Mouse (Mus musculus): ENCODE measurements around the gene Slc16a5. TPM values are rescaled to one million over a fixed set of nuclear protein-coding genes. Genes with fewer than 3 reads are reported as not detected.

Gene Slc16a5
- polyA plus RNA-seq, 1 experiment, result not detected

DNA sequence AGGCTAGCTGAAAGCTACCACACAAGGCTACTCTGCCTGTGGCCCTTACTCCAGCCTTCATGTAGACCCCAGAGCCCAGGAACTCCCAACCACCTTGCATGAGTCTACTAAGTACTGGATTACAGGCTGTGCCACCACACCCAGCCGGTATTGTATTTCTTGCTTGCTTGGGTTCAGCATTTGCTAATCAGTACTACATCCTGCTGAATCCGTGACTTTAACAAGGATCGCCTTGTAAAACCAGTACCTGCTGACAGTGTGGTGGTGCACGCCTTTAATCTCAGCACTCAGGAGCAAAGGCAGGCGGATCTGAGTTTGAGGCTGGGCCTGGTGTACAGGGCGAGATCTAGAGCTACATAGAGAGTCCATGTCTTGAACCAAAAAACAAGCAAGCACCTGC, 40.4 kb downstream of the Slc16a5 start:
- H3K36me3 ChIP-seq (replicated peaks; ENCODE audit: low read length), result peaks cover 78% of the 10 kb centered on the region
- TF ChIP-seq GATA1 (IDR thresholded peaks at IDR 0.05; ENCODE audit: borderline replicate concordance, low read length), result no peak
- TF ChIP-seq FLI1 (IDR thresholded peaks at IDR 0.05; ENCODE audit: low read length), result no peak
- no peaks in the 10 kb centered on the region for H3K9me3 ChIP-seq
- no peaks in the 10 kb centered on the region for H3K27me3 ChIP-seq (replicated peaks)
- no peak overlapping the region for H3K4me3 ChIP-seq (replicated peaks)
- H3K4me1 ChIP-seq, result peaks cover 62% of the 10 kb centered on the region

DNA sequence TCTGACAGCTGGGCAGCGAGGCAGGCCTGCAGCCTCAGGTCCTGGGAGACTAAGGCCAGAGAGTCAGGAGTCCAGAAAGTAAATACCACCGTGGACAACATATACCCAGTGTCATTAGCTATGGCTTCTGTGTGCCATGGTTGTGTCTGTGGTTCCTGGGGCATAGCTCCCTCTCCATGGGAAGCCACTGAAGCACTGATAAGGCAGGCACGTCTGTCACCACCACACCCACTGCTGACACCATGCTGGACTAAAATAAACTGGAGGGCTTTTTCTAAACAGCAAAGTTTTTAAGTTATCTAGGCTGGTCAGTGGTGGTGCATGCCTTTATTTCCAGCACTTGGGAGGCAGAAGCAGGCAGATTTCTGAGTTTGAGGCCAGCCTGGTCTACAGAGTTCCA, 44.3 kb downstream of the Slc16a5 start:
- Histone ChIP-seq H3K4me3 (replicated peaks) (peak overlapping the region; percentile 86), H3K4me1 (peaks cover 88% of the 10 kb centered on the region), H3K27me3 (replicated peaks) (no peaks in the 10 kb centered on the region), H3K36me3 (replicated peaks; ENCODE audit: low read length) (peaks cover 43% of the 10 kb centered on the region), H3K9me3 (no peaks in the 10 kb centered on the region)
- no peak for TF ChIP-seq FLI1 (IDR thresholded peaks at IDR 0.05; ENCODE audit: low read length)
- peak; percentile 41; the same call in 1 of the 3 replicates for TF ChIP-seq GATA1 (IDR thresholded peaks at IDR 0.05; ENCODE audit: borderline replicate concordance, low read length)

DNA sequence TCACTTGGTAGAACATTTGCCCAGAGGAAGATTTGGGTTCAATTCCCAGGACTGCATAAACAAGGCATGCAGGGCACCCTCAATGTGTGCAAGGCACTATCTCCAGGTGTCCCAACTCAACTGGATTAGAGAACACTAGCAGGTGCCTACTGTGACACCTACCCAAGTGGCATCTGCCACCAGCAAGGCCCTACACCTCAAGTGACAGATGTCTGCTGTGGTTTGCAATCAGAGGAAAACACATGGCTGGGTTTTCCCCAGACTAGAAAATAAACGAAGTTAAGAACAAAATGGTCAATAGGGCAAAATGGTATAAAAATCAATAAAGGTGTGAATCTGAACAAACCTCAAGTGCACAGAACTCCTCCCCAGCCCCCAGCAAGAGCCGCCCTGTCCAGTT, 45.8 kb downstream of the Slc16a5 start:
- no peaks in the 10 kb centered on the region for H3K27me3 ChIP-seq (replicated peaks)
- peaks cover 91% of the 10 kb centered on the region for H3K4me1 ChIP-seq
- H3K9me3 ChIP-seq, result no peaks in the 10 kb centered on the region
- H3K4me3 ChIP-seq (replicated peaks), result peak overlapping the region; percentile 88
- H3K36me3 ChIP-seq (replicated peaks; ENCODE audit: low read length), result peaks cover 30% of the 10 kb centered on the region
- no peak for TF ChIP-seq GATA1 (IDR thresholded peaks at IDR 0.05; ENCODE audit: borderline replicate concordance, low read length)
- TF ChIP-seq FLI1 (IDR thresholded peaks at IDR 0.05; ENCODE audit: low read length), result no peak

GRCm38 (mm10) chr11:115509773-115510506, 47.7 kb downstream of the Slc16a5 start:
- no peak for TF ChIP-seq GATA1 (IDR thresholded peaks at IDR 0.05; ENCODE audit: borderline replicate concordance, low read length)
- no peak for TF ChIP-seq FLI1 (IDR thresholded peaks at IDR 0.05; ENCODE audit: low read length)
- H3K9me3 ChIP-seq, result no peaks in the 10 kb centered on the region
- peak overlapping the region; percentile 97 for H3K4me3 ChIP-seq (replicated peaks)
- peaks cover 14% of the 10 kb centered on the region for H3K36me3 ChIP-seq (replicated peaks; ENCODE audit: low read length)
- peaks cover 76% of the 10 kb centered on the region for H3K4me1 ChIP-seq
- no peaks in the 10 kb centered on the region for H3K27me3 ChIP-seq (replicated peaks)

DNA sequence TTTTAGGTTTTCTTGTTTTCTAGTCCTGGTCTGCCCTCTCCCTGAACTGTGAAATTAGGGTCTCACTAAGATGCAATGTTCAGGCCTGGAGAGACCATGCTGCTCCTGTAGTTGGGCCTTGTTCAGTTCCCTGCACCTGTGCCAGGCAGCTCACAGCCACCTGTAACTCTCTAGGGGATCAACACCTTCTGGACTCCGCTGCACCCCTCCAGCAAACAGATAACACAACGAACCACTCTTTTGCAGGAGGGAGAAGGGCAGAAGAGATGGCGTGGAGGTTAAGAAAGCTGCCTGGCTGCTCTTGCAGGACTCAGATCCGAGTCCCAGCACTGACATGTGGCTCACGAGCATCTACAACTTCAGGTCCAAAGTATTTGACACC, 48.2 kb downstream of the Slc16a5 start:
- Histone ChIP-seq H3K4me1 (peaks cover 75% of the 10 kb centered on the region), H3K4me3 (replicated peaks) (peak overlapping the region; percentile 97), H3K36me3 (replicated peaks; ENCODE audit: low read length) (peaks cover 8% of the 10 kb centered on the region), H3K27me3 (replicated peaks) (no peaks in the 10 kb centered on the region), H3K9me3 (no peaks in the 10 kb centered on the region)
- TF ChIP-seq FLI1 (IDR thresholded peaks at IDR 0.05; ENCODE audit: low read length) (no peak), GATA1 (IDR thresholded peaks at IDR 0.05; ENCODE audit: borderline replicate concordance, low read length) (no peak)

DNA sequence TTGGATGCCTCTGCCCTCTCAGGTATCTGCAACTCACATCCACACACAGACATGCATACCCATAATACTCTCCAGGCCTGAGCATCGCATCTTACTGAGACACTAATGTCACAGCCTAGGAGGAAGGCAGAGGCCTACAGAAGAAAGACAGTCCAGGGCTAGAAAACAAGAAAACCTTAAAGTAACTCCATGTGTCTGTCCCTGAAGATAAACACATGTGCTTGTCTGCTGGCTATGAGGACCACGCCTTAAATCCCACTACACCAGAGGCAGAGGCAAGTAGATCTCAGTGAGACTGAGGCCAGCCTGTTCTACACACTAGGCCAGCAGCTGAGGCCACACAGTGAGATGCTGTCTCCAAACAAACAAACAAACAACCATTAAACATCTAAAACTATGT, 48.8 kb downstream of the Slc16a5 start:
- Histone ChIP-seq H3K4me1 (peaks cover 72% of the 10 kb centered on the region), H3K36me3 (replicated peaks; ENCODE audit: low read length) (peaks cover 8% of the 10 kb centered on the region), H3K27me3 (replicated peaks) (no peaks in the 10 kb centered on the region), H3K4me3 (replicated peaks) (peak overlapping the region; percentile 97), H3K9me3 (no peaks in the 10 kb centered on the region)
- no peak for TF ChIP-seq FLI1 (IDR thresholded peaks at IDR 0.05; ENCODE audit: low read length)
- TF ChIP-seq GATA1 (IDR thresholded peaks at IDR 0.05; ENCODE audit: borderline replicate concordance, low read length), result no peak

DNA sequence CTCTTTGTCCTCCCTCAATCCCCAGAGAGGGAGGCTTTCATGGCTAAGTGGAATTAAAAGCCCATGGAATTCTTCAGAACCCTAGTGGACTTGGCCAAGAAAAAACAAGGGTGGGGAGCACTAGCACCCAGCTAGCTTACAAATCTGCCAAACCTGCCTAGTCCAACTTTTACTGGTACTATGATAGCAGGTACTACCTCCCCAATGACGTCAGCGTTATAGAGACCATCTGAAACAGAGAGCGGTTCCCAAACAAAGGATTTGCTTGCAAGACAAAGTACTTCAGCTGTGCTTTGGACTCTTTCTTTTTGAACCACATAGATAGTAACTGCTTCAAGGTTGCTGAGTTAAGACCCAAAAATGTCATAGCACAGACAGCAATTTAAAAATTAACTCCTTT, 49.7 kb downstream of the Slc16a5 start:
- Histone ChIP-seq H3K4me1 (peaks cover 63% of the 10 kb centered on the region), H3K4me3 (replicated peaks) (peak overlapping the region; percentile 97), H3K36me3 (replicated peaks; ENCODE audit: low read length) (peaks cover 8% of the 10 kb centered on the region), H3K27me3 (replicated peaks) (no peaks in the 10 kb centered on the region), H3K9me3 (no peaks in the 10 kb centered on the region)
- TF ChIP-seq FLI1 (IDR thresholded peaks at IDR 0.05; ENCODE audit: low read length) (no peak), GATA1 (IDR thresholded peaks at IDR 0.05; ENCODE audit: borderline replicate concordance, low read length) (no peak)

- Histone ChIP-seq H3K36me3 (replicated peaks; ENCODE audit: low read length) (peaks cover 4% of the 10 kb centered on the region), H3K9me3 (no peaks in the 10 kb centered on the region), H3K27me3 (replicated peaks) (no peaks in the 10 kb centered on the region), H3K4me3 (replicated peaks) (peak overlapping the region; percentile 97), H3K4me1 (peaks cover 57% of the 10 kb centered on the region)
- TF ChIP-seq GATA1 (IDR thresholded peaks at IDR 0.05; ENCODE audit: borderline replicate concordance, low read length) (no peak), FLI1 (IDR thresholded peaks at IDR 0.05; ENCODE audit: low read length) (no peak)
Observed at GRCm38 (mm10) chr11:115512407-115513183, 50.3 kb downstream of the Slc16a5 start.

GRCm38 (mm10) chr11:115513271-115514237, 51.3 kb downstream of the Slc16a5 start:
- peak overlapping the region; percentile 97 for H3K4me3 ChIP-seq (replicated peaks)
- no peaks in the 10 kb centered on the region for H3K27me3 ChIP-seq (replicated peaks)
- H3K4me1 ChIP-seq, result peaks cover 48% of the 10 kb centered on the region
- no peak for TF ChIP-seq GATA1 (IDR thresholded peaks at IDR 0.05; ENCODE audit: borderline replicate concordance, low read length)
- TF ChIP-seq FLI1 (IDR thresholded peaks at IDR 0.05; ENCODE audit: low read length), result no peak
- peaks cover 4% of the 10 kb centered on the region for H3K36me3 ChIP-seq (replicated peaks; ENCODE audit: low read length)
- H3K9me3 ChIP-seq, result no peaks in the 10 kb centered on the region
